Mouse (Mus musculus) spleen, embryonic (tissue): ENCODE data around the gene Nt5c3b.

ENCODE experiments used
- CTCF ChIA-PET: fragments of 350-600 bp; sonication (Branson Sonifier 250); formaldehyde crosslinking; loops from one replicate; lab custom pipeline; 2022; lab: Charles Lee

Nt5c3b gene

GRCm38 (mm10) chr11:100430052-100430451 lies 11.6 kb downstream of the Nt5c3b start:
- CTCF ChIA-PET, result no interaction called here

- CTCF ChIA-PET, result no interaction called here
Measured at GRCm38 (mm10) chr11:100428612-100429199, 12.9 kb downstream of the Nt5c3b start.

DNA sequence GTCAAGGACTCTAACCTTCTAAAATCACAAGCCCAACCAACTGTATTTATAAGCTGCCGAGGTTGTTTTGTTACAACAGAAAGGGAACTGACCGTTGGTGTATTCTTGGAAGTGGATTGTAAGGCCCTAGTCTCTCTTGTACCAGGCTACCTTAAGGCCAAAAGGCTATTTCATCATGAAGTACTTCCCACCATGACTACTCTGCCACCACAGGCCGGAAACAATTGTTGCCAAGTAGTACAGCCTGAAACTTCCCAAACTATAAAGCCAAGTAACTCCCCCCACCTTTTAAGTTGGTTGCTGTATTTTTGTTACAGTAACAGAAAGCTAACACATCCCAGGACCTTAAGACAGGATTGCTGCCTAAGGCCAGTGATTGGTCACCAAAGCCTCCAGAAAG lies 14.8 kb downstream of the Nt5c3b start:
- CTCF ChIA-PET, result interaction anchor here (0.5 kb wide), 1 partner anchor 532 kb away, joined by 6 read pairs; no protein-coding TSS in a partner anchor

GRCm38 (mm10) chr11:100425851-100426250 lies 15.8 kb downstream of the Nt5c3b start:
- CTCF ChIA-PET, result no interaction called here

- CTCF ChIA-PET, result interaction anchor here (0.6 kb wide), 1 partner anchor 14 kb away, joined by 6 read pairs; no protein-coding TSS in a partner anchor
Measured at GRCm38 (mm10) chr11:100423836-100424235, 17.8 kb downstream of the Nt5c3b start.

DNA sequence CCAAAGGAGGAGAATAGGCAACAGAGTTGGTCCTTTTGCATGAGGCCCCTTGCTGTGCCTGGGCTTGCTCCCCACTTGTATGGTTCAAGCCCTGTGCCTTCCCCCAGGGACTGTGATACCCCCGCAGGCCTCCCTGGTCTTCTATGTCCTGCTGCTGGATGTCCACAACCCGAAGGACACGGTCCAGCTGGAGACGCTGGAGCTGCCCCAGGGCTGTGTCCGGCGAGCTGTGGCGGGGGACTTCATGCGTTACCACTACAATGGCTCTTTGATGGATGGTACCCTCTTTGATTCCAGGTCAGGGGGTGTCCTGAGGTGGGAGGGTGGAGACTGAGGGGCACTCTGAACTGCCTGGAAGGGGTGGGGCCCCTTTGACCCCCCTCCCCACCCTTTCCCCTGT lies 20.1 kb downstream of the Nt5c3b start:
- CTCF ChIA-PET, result no interaction called here

DNA sequence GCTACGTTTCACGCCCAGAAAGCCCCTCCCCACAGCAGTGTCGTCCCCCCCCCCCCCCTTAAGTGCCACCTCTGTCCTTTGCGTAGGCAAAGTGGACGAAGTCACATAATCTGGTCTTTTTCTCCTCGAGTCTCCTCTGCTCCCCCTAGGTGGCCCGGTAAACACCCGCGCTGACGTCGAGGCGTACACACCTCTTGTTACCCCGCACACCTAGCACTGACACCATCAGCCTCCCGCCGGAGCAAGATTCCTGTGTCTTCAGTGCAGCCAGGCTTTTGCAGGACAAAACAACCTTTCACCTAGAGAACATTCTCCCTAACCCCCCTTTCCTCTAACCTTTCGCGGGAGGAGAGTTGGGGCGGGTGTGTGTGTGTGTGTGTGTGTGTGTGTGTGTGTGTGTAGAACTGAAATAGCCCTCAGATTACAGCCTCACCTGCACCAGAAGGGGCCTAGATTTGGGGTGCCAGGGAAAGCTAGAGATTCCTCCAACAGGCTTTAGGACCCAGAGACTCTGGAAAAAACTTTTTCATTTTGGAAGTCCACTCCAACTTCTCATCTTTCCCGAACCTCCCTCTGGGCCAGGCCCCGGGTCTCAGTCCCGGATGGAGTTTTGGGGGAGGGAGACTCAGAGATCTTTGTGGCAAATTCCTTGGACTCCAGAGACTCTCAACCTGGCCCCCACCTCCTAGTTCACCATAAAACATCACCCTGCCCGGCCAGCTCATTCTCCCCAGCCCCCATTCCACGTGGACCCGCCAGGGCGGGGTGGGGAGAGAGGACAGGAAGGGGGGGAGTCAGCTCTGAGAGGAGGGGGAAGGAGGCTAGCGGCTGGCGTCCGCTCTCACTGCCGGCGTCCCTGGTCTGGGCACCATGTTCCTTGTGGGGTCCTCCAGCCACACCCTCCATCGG lies 26.4 kb downstream of the Nt5c3b start, which contains the start of gene Fkbp10:
TSS of gene Fkbp10 (plus strand) at position 784 of the 909 bp plus-strand sequence.
- CTCF ChIA-PET, result no interaction called here

DNA sequence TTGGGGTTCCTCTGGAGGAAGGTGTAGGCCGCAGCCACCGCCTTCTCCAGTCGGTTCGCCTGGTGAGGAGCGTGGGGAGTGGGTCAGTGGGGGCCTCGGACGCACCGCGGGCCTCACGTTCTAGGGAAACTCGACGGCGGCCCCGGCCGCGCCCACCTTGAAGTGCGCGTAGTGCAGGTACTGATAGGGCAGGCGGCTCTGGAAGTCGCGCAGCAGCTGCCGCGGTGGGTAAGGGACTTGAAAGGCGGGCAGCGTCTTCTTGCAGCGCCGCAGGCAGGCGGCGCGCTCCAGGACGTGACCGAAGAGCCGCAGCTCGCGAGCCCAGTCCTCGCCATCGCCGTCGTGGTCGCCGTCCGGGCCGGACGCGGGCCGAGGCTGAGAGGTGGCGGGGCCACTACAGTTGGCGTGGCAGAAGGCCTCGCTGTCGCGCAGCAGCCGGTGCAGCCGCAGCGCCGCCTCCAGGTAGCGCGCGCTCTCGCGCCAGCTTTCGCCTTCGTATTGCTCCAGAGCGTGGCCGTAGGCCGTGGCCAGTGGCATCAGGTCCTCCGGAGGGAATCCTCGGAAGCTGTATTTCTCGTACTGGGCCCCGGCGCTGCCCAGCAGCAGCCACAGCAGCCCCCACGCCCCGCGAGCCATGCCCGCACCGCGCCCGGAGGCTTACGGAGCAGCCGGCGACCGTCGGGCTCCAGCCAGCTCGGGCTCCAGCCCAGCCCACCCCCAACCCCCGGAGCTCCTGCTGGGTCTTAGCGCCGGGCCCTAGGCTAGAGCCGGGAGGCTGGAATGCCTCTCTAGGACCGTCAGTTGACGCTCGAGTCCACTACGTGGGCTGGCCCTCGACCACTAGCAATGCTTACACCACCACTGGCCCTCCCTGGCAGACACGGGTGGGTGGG lies 27.3 kb downstream of the Nt5c3b start, which contains the start of gene P3h4:
TSS of gene P3h4 (minus strand) at position 816 of the 893 bp plus-strand sequence.
- CTCF ChIA-PET, result no interaction called here

DNA sequence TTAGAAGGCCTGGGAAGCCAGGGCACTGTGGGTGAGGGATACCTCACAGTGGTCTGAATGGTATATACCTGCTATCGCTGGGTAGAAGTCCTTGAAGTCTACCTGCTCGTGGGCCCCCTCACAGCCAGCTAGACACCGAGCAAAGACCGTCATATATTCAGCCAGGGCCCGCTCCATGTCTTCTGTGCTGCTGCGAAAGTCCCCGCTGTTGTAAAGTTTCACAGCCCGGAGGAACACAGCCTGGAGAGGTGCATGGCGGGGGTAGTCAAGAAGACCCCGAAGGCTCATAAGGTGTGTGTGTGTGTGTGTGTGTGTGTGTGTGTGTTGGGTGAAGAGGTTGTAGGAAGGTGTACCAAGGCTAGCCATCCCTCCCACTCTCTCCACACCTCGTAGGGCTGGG lies 28.1 kb downstream of the Nt5c3b start:
- CTCF ChIA-PET, result no interaction called here

DNA sequence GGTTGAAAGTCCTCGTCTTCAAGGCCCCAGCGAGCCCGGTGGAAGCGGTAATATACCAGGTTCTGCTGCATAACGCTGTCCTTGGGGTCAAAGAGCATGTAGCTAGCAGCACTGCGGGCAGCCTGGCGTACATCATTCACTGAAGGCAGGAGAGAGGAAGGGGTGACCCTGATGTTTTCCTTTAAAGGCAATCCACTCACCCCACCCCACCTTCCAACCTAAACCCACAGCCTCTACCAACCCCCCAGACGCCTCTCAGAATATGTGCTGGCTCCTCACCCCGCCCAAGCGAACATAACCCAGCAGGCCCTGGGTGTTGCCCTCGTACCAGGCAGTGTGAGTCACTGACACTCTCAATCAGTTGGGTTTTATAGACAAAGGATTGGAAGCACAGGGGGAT lies 29.9 kb downstream of the Nt5c3b start:
- CTCF ChIA-PET, result interaction anchor here (0.7 kb wide), 1 partner anchor 20 kb away, joined by 10 read pairs; no protein-coding TSS in a partner anchor

- CTCF ChIA-PET, result no interaction called here
Measured at GRCm38 (mm10) chr11:100409686-100410085, 31.9 kb downstream of the Nt5c3b start.

DNA sequence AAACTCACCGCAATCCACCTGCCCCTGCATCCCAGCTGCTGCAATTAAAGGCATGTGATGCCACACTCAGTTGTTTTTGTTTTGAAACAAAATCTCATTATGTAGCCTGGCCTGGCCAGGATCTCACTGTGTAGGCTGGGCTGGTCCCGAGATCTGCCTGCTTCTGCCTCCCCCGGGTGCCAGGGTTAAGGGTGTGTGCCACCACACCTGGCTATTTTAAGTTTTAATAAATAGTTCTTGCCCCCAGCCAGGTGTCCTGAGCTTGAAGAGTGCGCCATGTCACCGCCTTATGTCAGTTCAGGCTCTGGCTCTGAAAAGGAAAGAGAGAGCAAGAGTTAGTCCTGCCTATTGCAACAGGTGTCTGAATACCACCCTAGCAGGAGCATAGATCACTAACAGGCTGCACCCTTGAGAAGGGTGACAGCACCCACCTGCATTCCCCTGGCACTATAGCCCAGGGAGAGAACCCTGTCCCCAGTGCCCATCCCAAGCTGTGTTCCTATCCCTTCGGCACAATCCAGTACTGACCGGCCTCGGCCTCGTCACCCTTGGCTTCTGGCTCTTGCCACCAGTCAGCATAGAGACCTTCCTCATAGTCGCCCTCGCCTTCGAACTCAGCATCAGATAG lies 32.7 kb downstream of the Nt5c3b start:
- CTCF ChIA-PET, result interaction anchor here (0.6 kb wide), 1 partner anchor 51 kb away, joined by 3 read pairs; no protein-coding TSS in a partner anchor

- CTCF ChIA-PET, result interaction anchor here (0.6 kb wide), 1 partner anchor 50 kb away, joined by 3 read pairs; no protein-coding TSS in a partner anchor
Measured at GRCm38 (mm10) chr11:100408076-100408834, 33.4 kb downstream of the Nt5c3b start.

GRCm38 (mm10) chr11:100406995-100407705 lies 34.5 kb downstream of the Nt5c3b start:
- CTCF ChIA-PET, result no interaction called here

- CTCF ChIA-PET, result no interaction called here
Measured at GRCm38 (mm10) chr11:100406273-100406672, 35.3 kb downstream of the Nt5c3b start.

GRCm38 (mm10) chr11:100404456-100405074 lies 37.0 kb downstream of the Nt5c3b start:
- CTCF ChIA-PET, result no interaction called here

DNA sequence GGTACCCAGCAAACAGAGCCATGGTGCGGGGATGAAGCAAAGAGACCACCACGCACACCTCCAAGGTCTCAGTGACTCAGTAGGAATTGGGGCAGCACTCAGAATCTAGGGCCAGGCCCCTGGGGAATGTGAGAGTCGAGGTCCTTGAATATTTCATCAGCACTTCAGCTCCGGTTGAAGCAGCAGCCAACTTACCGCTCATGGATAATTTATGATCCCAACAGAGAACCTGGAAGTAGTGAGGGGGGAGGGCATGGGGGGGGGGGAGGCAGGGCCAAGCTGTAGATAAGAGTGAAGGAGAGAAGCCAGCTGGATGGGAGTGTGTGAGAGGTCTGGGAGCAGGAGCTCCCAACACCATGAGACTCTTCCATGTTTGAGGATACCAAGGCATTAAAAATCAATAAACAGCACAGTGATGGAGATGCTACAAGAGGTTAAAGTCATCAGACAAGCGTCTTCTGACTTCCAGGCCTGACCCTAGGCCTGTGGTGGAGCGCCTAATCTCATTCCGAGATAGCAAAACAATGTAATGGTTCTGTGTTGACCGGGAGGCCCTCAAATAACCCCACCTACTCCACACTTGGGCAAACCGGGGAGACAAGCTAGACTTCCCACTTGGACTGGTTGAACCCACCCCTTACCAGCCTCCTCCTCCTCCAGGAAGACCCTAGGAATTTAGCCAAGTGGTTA lies 38.0 kb downstream of the Nt5c3b start:
- CTCF ChIA-PET, result no interaction called here

DNA sequence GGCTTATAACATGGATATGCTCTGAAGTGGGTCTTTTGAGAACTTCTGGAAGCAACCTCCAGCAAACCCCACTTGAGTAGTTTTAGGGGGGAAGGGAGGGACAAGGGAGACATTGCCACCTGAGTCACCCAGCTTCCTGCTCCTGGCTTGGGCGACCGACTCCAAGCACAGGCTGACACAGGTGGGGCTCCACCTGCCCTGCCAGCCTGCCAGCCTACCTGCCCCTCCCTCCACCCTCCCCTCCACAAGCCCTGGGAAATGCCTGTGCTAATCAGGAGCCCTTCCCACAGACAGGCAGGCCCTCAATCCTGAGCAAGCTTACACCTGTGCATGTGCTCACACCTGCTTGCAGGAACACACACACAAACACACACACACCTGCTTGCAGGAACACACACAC lies 38.9 kb downstream of the Nt5c3b start:
- CTCF ChIA-PET, result interaction anchor here (0.5 kb wide), 1 partner anchor 42 kb away, joined by 7 read pairs; no protein-coding TSS in a partner anchor
